Mouse (Mus musculus) CH12.LX (cell line): ENCODE results near the gene Snx13. TPM values are rescaled to one million over a fixed set of nuclear protein-coding genes. Genes with fewer than 3 reads are reported as not detected.

Source experiments
- DNase-seq: peaks from one replicate; pipeline ENCODE4 v3.0.0-alpha.2; 2013; ENCODE audit errors: extremely low read depth
- H3K27ac ChIP-seq: 2 replicates; pipeline ENCODE4 v1.5.1; 2012; ENCODE audit warnings: low read depth, mild to moderate bottlenecking, control low read depth, moderate library complexity; ENCODE audit not compliant: insufficient read depth
- H3K27me3 ChIP-seq: replicated peaks from 2 replicates; pipeline ENCODE3; 2012; ENCODE audit warnings: inconsistent platforms
- H3K36me3 ChIP-seq, 2 experiments: replicated peaks in 1 of 2; 2 replicates each; pipeline versions ENCODE3 to v1.6.1; 2012; ENCODE audit warnings: inconsistent platforms in 1 of 2, low read length in 1 of 2, mild to moderate bottlenecking in 1 of 2, mixed read lengths in 1 of 2, moderate library complexity in 1 of 2; ENCODE audit not compliant: control insufficient read depth in 1 of 2, insufficient read depth in 1 of 2
- H3K4me1 ChIP-seq, 2 experiments: 2 replicates each; pipeline ENCODE4 v1.6.1; 2012; ENCODE audit warnings: inconsistent platforms in 1 of 2, moderate library complexity in 1 of 2; ENCODE audit not compliant: insufficient read depth in 2 of 2, control insufficient read depth in 1 of 2
- H3K4me2 ChIP-seq: 2 replicates; pipeline ENCODE4 v1.6.1; 2012; ENCODE audit warnings: low read depth, mild to moderate bottlenecking, control low read depth; ENCODE audit not compliant: poor library complexity, insufficient read depth, severe bottlenecking
- H3K4me3 ChIP-seq, 3 experiments: fragments of 150-350 bp in 1 of 3; sonication (generic) in 1 of 3; replicated peaks in 1 of 3; 2 replicates each; pipeline versions ENCODE3 to v1.5.1; 2011 to 2012; ENCODE audit warnings: low read depth in 2 of 3, low read length in 2 of 3, mild to moderate bottlenecking in 2 of 3, moderate library complexity in 2 of 3, control low read depth in 1 of 3, improper control_type of control experiment in 1 of 3, inconsistent platforms in 1 of 3, mixed read lengths in 1 of 3; ENCODE audit not compliant: poor library complexity in 1 of 3
- H3K79me2 ChIP-seq: replicated peaks from 2 replicates; pipeline ENCODE4 v1.6.1; 2012; ENCODE audit warnings: mild to moderate bottlenecking, moderate library complexity; ENCODE audit not compliant: control insufficient read depth, poor library complexity, insufficient read depth, severe bottlenecking; ENCODE audit errors: extremely low read depth
- H3K9ac ChIP-seq: 2 replicates; pipeline ENCODE4 v1.6.1; 2012; ENCODE audit warnings: low read depth, mild to moderate bottlenecking, control low read depth, moderate library complexity; ENCODE audit not compliant: insufficient read depth
- H3K9me3 ChIP-seq: replicated peaks from 2 replicates; pipeline ENCODE3; 2012; ENCODE audit warnings: low read length, inconsistent platforms, mixed read lengths
- E2F4 ChIP-seq: IDR thresholded peaks from 2 replicates; pipeline ENCODE4 v1.6.1; 2011; ENCODE audit warnings: low read depth, low read length, improper control_type of control experiment; ENCODE audit not compliant: insufficient replicate concordance
- JUN ChIP-seq: IDR thresholded peaks from 2 replicates; pipeline ENCODE4 v1.6.1; 2011; ENCODE audit warnings: low read depth, mild to moderate bottlenecking, low read length, improper control_type of control experiment, moderate library complexity; ENCODE audit not compliant: insufficient read depth
- MXI1 ChIP-seq: IDR thresholded peaks from 2 replicates; pipeline ENCODE4 v1.6.1; 2011; ENCODE audit warnings: mild to moderate bottlenecking, low read depth, low read length, improper control_type of control experiment
- MYC ChIP-seq: IDR thresholded peaks from 2 replicates; pipeline ENCODE4 v1.6.1; 2011; ENCODE audit warnings: low read depth, mild to moderate bottlenecking, improper control_type of control experiment, low read length
- USF1 ChIP-seq: IDR thresholded peaks from 2 replicates; pipeline ENCODE4 v1.6.1; 2014; ENCODE audit warnings: low read depth, mild to moderate bottlenecking, inconsistent platforms, low read length, improper control_type of control experiment
- ZNF384 ChIP-seq: IDR thresholded peaks from 2 replicates; pipeline ENCODE4 v1.6.1; 2012; ENCODE audit warnings: low read depth, low read length, improper control_type of control experiment, inconsistent platforms
- dilution Hi-C: fragments of 300-500 bp; cut with MboI; formaldehyde crosslinking; loops from 2 replicates; pipeline ENCODE4 v1.14.3; 2020; ENCODE audit warnings: low sequenced_read_pairs; ENCODE audit not compliant: extremely low pct_unique_long_range_greater_than_20kb, extremely low pct_ligation_motif_present
- in situ Hi-C: fragments of 300-500 bp; cut with MboI; formaldehyde crosslinking; loops from 3 replicates; pipeline ENCODE4 v1.14.3; 2019; ENCODE audit warnings: low sequenced_read_pairs, low pct_ligation_motif_present, low pct_unique_long_range_greater_than_20kb, mixed read lengths
- polyA plus RNA-seq: library from polyadenylated mRNA; unstranded; fragments of >175 nt; gene quantifications from 2 replicates; pipeline ENCODE4 v1.2.1, GENCODE M21; 2012; ENCODE audit warnings: low read depth; ENCODE audit not compliant: insufficient read length
- total RNA-seq, 2 experiments: library from RNA; depleted of rRNA; stranded (reverse); fragments of 300-350 nt in 1 of 2; fragments of >200 nt in 1 of 2; gene quantifications; 2 replicates each; pipeline ENCODE4 v1.2.3; 2012 to 2014

Gene Snx13
- total and polyA plus RNA-seq, 3 experiments = 7.0 to 12.2 (median 11.4) TPM

DNA sequence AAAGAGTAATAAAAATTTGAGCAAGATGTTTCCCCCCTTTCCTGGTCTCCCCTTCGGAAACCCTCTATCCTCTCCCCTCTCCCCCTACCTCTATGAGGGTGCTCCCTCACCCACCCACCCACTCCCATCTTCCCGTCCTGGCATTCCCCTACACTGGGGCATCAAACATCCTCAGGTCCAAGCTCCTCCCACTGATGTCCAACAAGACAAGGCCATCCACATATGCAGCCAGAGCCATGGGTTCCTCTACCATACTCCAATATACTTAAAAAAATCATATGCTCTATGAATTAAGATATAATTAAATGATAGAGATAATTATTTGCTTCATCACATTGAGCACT is 145.4 kb downstream of the Snx13 start:
- no peak for DNase-seq
- no peak for TF ChIP-seq JUN
- no peak for TF ChIP-seq MYC
- TF ChIP-seq E2F4 = no peak
- TF ChIP-seq ZNF384 = no peak
- TF ChIP-seq MXI1 = no peak
- TF ChIP-seq USF1 = no peak
- Histone ChIP-seq H3K9ac (no peak overlapping the region), H3K27me3 (no peaks in the 10 kb centered on the region), H3K79me2 (no peaks in the 10 kb centered on the region), H3K4me2 (peak overlapping the region; percentile 98), H3K4me1 (peaks cover 0 to 10% of the 10 kb centered on the region in 2 experiments; a peak in 2 of 4 replicates), H3K36me3 (no peaks in the 10 kb centered on the region), H3K4me3 (no peak overlapping the region), H3K9me3 (no peaks in the 10 kb centered on the region), H3K27ac (no peak overlapping the region)
- dilution Hi-C loops (no loop called here), in situ Hi-C loops (loop anchor here (25.0 kb wide), 2 partner anchors 255 to 755 kb away; no protein-coding TSS in a partner anchor)

Other genes with a start within 250 kb of the Snx13 start
- gene Hdac9, start 130.1 kb upstream of the Snx13 start, total RNA-seq (2012; rRNA removed) = 0.04 TPM in 1 of 2 replicates, not detected in the other
- gene Hdac9, start 130.1 kb upstream of the Snx13 start, total RNA-seq (2014; rRNA removed) = 0.38 and 0.49 TPM in 2 replicates
- 0.17 and 0.44 TPM in 2 replicates for gene Hdac9, start 130.1 kb upstream of the Snx13 start, polyA plus RNA-seq
- gene Prps1l1, start 62.4 kb upstream of the Snx13 start, total RNA-seq (2012; rRNA removed) = not detected in 2 replicates
- not detected in 2 replicates for gene Prps1l1, start 62.4 kb upstream of the Snx13 start, total RNA-seq (2014; rRNA removed)
- gene Prps1l1, start 62.4 kb upstream of the Snx13 start, polyA plus RNA-seq = not detected in 2 replicates